Mouse (Mus musculus) ES-E14 (cell line): ENCODE results near the gene 1810030O07Rik.

Source experiments
- CHD2 ChIP-seq: IDR thresholded peaks from 2 replicates; pipeline ENCODE4 v1.6.1; 2014; ENCODE audit warnings: mild to moderate bottlenecking, low read depth, low read length, inconsistent platforms
- ZC3H11A ChIP-seq: IDR thresholded peaks from 2 replicates; pipeline ENCODE4 v1.6.1; 2012; ENCODE audit warnings: low read depth, mild to moderate bottlenecking, inconsistent platforms, low read length, borderline replicate concordance
- ZNF384 ChIP-seq: IDR thresholded peaks from 2 replicates; pipeline ENCODE4 v1.6.1; 2012; ENCODE audit warnings: low read depth, low read length, inconsistent platforms

GRCm38 (mm10) chrX:12713796-12714195 lies 40.3 kb upstream of the 1810030O07Rik start:
- TF ChIP-seq ZNF384 (no peak), ZC3H11A (no peak), CHD2 (no peak)
